Mouse (Mus musculus) NIH3T3 (cell line): ENCODE measurements at regions not wholly inside any gene's neighbourhood (a gene's known extent, or its start where the extent isn't known, plus 50 kb on each side); places are given as distances from the start of the nearest gene placed in this dataset.

Experiments used
- DNase-seq: peaks from one replicate; pipeline ENCODE4 v3.0.0-alpha.2; 2012; ENCODE audit warnings: low read depth

DNA sequence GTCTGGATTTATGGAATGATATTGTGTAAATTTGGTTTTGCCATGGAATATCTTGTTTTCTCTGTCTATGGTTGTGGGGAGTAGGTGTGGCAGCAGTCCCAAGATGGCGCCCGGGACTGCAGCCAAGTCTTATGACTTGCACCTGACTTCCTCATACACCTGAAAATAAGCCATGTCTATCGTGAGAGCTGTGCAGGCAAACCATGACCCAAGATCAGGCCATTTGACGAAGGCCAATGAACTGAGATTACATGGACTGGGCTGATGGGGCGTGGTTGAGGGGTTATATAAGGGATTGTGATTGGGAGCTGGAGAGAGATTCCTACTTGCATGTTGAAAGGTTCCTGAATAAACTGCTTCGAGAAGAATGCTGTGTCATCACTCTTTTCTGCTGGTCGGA is 139.5 kb downstream of the Slc6a15 start:
- DNase-seq, result peak; percentile 53

DNA sequence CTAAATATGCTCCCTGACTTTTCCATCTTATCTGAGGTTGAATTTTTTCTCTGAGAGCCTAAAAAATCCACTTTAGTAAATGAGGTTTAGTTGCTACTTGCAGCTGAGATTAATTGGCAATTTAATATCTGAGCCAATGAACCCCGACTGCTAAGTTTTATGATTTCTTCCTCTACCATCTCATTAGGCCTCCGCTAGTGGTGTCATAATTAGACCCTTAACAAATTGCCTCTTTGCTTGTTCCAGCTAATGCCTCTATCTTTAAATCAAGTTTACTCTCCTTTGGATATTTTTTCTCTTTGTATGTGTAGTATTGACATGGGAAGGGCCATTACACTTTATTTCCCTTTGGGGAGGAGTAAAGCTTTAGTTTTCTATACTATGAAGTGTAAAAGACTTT is 176.9 kb downstream of the Slc6a15 start:
- DNase-seq, result no peak

DNA sequence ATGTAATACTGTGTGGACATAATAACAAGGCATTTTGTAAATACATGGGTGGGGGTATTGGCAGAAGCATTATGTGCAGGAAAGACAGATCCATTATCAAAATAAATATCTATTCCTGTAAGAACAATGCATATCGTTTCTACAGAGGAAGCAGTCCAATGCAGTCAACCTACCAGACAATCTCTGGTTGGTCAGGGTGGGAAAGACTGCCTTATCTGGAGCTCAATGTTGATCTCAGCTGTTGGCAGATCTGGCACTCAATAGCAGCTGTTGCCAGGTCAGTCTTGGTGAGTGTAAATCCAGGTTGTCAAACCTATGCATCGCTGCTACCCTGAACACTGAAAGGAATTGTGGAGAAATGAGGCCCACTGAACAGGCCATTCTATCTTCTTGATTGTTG is 181.9 kb downstream of the Slc6a15 start:
- no peak for DNase-seq

DNA sequence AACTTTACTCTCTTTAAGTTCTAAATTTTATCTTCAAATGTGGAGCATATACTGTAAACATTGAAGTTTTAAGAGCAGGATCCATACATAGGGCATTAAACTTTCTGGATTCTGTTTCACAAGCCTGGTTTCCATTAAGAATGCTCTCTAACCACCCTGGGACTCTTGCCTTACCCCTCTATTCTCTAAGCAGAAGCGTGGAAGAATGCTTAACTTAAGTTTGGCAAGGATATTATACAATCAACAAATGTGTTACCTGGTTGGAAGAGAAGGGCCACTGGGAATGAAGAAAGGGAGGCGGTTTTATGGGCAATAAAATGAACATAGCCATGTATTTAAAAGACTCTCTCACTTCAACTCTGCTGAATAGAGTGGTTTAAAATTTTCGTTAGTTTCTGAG is 217.5 kb downstream of the Slc6a15 start:
- DNase-seq, result no peak

- no peak for DNase-seq
Observed at GRCm38 (mm10) chr10:103585504-103585903, 217.9 kb downstream of the Slc6a15 start.

DNA sequence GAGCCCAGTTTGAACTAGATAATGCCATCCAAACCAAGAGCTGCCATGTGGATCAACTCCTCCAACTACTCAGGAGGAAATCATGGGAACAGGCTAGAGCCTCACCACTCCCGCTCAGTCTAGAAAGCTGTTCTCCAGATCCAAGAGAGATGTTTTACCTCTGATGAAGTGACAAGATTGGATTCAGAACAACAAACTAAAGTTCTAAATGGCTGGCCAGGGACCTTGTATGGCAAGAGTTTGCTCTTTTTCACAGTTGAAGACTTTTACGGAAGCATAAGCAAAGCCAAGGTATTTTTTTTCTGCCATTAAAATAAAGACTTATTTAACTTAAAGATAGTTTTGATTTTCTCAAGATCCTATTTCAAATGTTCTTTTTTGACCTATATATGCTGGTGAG is 224.4 kb downstream of the Slc6a15 start:
- DNase-seq, result no peak

DNA sequence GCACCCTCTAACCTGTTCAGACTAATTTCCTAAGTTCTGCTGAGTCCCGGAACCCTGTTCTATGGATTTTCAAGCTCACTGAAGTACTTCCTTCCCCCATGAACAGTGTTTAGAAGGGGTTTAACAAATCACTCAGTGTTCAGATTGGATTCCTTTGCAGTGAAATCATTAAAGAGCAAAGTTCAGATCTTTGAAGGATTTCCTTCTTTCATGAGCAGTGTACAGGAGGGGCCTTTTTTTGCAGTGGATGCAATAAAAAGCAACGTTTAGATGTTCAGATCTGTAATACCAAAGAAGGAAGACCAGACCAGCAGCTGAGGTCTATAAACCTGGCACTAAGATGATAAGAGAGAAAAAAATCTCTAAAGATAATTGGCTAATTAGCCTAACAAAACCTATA is 273.6 kb downstream of the Slc6a15 start:
- no peak for DNase-seq

- DNase-seq, result no peak
Observed at GRCm38 (mm10) chr10:103649848-103650247, 282.3 kb downstream of the Slc6a15 start.

DNA sequence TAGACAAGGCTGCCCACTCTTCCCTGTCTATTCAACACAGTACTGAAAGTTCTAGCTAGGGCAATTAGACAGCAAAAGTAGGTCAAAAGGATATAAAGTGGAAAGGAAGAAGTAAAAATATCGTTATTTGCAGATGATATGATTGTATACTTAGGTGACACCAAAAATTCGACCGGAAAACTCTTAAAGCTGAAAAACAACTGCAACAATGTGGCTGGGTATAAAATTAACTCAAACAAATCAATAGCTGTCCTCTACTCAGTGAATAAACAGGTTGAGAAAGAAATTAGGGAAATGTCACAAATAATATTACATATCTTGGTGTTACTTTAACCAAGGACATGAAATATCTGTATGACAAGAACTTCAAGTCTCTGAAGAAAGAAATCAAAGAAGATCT is 305.5 kb downstream of the Slc6a15 start:
- DNase-seq, result no peak

GRCm38 (mm10) chr10:103673765-103674164 is 306.2 kb downstream of the Slc6a15 start:
- no peak for DNase-seq

DNA sequence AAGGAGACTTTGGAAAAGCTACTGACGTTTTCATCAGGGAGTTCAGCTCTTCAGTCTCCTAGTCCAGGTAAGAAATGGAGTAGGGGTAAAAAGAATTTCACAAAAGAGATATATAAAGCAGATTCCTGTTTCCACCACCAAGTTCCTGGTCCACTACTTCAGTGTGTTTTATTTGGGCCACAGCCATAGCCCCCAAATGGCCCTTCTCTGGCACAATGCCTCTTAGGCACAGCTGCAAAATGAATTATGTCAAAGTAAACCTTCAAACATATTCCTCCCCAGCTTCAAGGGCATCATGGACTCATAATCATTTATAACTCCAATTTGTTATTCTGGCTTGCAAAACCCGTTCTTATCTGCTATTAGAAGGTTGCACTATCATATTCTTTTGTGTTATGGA is 325.1 kb downstream of the Slc6a15 start:
- no peak for DNase-seq

DNA sequence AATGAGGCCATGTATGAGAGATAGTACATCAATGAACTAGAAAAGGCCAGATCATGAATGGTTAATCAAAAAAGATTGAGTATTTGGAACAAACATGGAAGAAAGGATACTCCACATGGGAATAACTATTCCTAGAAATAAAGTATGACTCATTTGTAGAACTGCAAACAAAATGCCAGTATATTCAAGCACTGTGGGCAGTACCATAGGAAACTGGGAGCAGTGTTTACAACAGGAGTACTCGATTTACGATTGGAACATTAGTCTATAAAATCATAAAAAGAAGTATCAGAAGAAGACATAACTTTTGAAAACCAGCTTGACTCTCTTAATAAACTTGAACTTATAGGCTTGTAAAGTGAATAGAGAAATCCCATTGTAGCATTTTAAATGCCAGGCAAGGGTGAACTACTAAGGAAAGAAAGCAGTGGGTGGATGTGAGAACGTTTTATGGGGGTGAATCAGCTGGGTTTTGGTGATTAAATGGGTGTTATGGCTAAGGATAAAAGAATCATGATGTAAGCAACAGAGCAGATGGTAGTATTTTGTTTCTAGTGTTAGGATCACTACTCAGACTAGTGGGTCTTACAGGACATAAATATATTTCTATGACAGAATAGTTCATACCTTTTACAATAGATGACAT is 347.6 kb downstream of the Slc6a15 start:
- DNase-seq, result no peak

DNA sequence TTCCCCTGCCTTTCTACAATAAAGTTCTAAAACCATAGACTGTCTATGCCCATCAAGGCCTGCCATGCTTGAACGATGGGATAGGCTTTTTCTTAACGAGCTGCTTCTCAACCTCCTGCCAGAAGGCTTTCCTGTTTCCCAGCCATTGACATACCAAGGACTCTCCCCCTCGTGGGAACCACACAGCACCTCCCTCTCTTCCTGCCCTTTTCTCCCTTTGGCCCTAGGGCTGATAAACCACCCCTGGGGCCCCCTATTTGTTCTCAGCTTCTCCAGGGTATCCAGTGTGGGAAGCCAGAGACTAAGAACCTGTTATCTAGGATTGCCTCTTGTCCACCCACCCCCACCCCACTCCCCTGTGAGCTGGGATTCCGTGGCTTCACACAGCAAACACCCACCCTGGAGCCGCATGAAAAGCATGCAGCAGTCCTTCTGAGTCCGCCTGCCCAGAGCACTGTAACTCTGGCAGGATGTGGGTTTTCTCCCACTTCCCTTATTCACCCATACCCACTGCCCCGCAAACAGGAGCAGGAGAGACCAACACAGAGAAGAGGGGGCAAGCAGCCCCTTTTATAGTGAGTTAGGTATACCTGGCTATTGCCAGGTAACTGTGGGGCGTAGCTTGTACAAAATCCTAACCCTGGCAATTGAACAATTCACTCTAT is 351.5 kb downstream of the Slc6a15 start:
- DNase-seq, result no peak

- no peak for DNase-seq
Observed at GRCm38 (mm10) chr10:103726680-103727079, 359.1 kb downstream of the Slc6a15 start.

GRCm38 (mm10) chr10:103731522-103731921 is 363.9 kb downstream of the Slc6a15 start:
- no peak for DNase-seq

DNA sequence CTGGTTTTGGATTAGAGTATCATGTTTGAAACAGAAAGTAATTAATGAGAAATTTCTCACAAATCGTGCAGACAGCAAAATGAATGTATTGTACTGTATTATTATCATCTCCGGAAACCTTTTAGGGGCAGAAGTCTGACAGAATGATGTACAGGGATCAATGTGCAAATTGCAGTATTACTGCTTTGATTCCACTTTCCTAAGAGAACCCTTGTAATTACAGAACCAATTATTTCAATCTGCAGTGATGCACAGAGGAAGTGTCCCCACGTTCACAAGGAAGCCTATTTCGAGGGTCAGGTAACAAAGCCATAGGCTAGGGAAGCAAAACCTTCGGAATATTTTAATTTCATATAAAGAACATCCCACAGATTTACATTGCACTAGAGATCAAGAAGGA is 364.4 kb downstream of the Slc6a15 start:
- DNase-seq, result no peak

- no peak for DNase-seq
Observed at GRCm38 (mm10) chr10:103780127-103780526, 362.7 kb upstream of the Gm21293 start.

GRCm38 (mm10) chr10:103784920-103785319 is 357.9 kb upstream of the Gm21293 start:
- no peak for DNase-seq

- no peak for DNase-seq
Observed at GRCm38 (mm10) chr10:103829079-103829478, 313.7 kb upstream of the Gm21293 start.

DNA sequence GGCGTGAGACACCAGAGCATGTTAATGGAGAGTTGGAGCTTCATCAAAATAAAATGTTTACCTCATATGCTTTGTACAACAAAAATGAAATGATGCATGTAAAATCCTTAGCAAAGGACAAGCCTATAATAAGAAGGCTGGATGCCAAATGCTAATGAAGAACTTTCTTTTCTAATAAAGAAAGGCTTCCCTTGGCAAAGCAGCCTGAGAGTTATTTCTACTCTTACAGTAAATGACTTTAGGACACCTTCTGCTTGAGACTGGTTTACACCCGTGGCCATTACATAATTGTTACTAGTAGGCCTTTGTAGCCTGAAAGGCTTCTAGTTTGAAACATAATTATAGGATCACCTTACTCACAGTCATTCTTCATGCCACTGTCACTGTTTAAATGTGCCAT is 310.7 kb upstream of the Gm21293 start:
- DNase-seq, result no peak

DNA sequence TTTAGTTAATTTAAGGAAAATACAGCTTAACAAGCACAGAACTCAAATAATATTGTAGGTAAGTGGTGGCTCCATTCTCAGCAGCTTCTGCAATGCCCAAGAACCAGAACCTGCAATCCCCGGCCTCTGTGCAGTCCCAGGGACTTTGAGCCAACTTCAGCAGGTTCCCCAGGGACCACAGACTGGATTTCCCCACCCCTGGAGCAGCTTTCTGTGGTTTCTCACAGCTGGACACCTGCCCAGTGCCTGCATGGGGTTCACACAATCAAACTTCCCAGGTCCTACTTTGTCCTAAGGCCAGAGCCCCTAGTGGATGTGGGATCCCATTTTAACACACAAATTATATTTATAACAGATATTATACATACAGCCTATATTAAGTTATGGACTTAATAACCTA is 287.6 kb upstream of the Gm21293 start:
- DNase-seq, result peak; percentile 3

- no peak for DNase-seq
Observed at GRCm38 (mm10) chr10:103860890-103861289, 281.9 kb upstream of the Gm21293 start.

DNA sequence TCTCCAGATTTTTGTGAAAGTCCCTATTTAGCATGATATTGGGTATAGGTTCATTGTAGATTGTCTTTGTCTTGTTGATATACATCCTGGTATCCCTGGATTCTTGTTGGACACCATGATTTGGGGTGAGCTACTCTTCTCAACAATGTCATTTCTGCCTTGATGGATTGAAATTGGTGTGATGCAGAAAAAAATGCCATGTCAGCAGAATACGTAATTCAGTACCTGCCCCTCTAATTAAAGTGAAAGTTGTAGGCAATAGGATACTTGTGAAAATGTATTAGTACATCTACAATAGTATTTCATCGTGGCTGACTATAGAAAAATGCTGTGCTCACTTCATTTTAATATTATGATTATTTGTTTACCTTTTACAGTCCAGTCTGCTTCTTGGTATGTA is 280.7 kb upstream of the Gm21293 start:
- no peak for DNase-seq

DNA sequence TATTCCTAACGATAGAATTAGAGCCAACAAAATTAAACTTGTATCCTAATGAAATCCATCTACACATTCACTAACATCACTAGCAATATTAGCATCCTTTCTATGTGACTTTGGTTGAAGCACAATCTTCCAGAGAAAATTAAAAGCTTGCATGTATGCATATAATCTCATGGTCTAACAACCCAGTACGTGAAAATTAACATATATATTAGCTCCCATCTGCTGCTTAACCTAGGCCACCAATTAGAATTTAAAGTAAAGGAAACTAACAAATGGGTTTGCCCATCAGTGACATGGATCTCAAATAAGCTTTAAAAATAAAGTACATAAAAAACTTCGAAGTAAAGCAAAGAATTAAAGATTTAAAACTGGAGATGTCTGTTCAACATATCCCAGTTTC is 278.9 kb upstream of the Gm21293 start:
- DNase-seq, result no peak
